Mouse (Mus musculus): ENCODE results near the gene Dip2a. TPM values are rescaled to one million over a fixed set of nuclear protein-coding genes. Genes with fewer than 3 reads are reported as not detected.

Dip2a gene
- polyA plus RNA-seq, 1 experiment from 2014 or later: 8.6 TPM

Other genes with a start within 250 kb of the Dip2a start
- not detected in 2 replicates for gene Slc5a4b, start 234.3 kb downstream of the Dip2a start, polyA plus RNA-seq (2015; fragmentation: Nextera tagmentation; extraction: Ambion mirVana)
- gene Slc5a4a, start 197.8 kb downstream of the Dip2a start, polyA plus RNA-seq (2015; fragmentation: Nextera tagmentation; extraction: Ambion mirVana): not detected in 2 replicates
- 49.4 and 58.6 TPM in 2 replicates for gene Prmt2, start 107.4 kb downstream of the Dip2a start, polyA plus RNA-seq (2015; fragmentation: Nextera tagmentation; extraction: Ambion mirVana)
- gene S100b, start 91.4 kb downstream of the Dip2a start, polyA plus RNA-seq (2015; fragmentation: Nextera tagmentation; extraction: Ambion mirVana): 0.83 and 0.87 TPM in 2 replicates
- gene AC141477.1, start 95.2 kb upstream of the Dip2a start, polyA plus RNA-seq (2015; fragmentation: Nextera tagmentation; extraction: Ambion mirVana): not detected in 2 replicates
- gene Pcnt, start 97.5 kb upstream of the Dip2a start, polyA plus RNA-seq (2015; fragmentation: Nextera tagmentation; extraction: Ambion mirVana): 9.9 and 11.9 TPM in 2 replicates
- 0.09 TPM in 1 of 2 replicates, not detected in the other for gene 2610028H24Rik, start 103.8 kb upstream of the Dip2a start, polyA plus RNA-seq (2015; fragmentation: Nextera tagmentation; extraction: Ambion mirVana)
- gene Mcm3ap, start 123.6 kb upstream of the Dip2a start, polyA plus RNA-seq (2015; fragmentation: Nextera tagmentation; extraction: Ambion mirVana): 30.3 and 37.6 TPM in 2 replicates
- 4.5 and 5.1 TPM in 2 replicates for gene Ybey, start 123.8 kb upstream of the Dip2a start, polyA plus RNA-seq (2015; fragmentation: Nextera tagmentation; extraction: Ambion mirVana)
- gene Lss, start 186.3 kb upstream of the Dip2a start, polyA plus RNA-seq (2015; fragmentation: Nextera tagmentation; extraction: Ambion mirVana): 8.3 and 9.6 TPM in 2 replicates
- gene Spatc1l, start 217.0 kb upstream of the Dip2a start, polyA plus RNA-seq (2015; fragmentation: Nextera tagmentation; extraction: Ambion mirVana): not detected in 2 replicates
- 3.3 and 3.5 TPM in 2 replicates for gene Ftcd, start 230.4 kb upstream of the Dip2a start, polyA plus RNA-seq (2015; fragmentation: Nextera tagmentation; extraction: Ambion mirVana)